Mouse (Mus musculus) retina, embryonic 14.5 days (tissue): ENCODE results near the gene Acox1.

Experiments used
- DNase-seq: peaks from one replicate; pipeline ENCODE4 v3.0.0-alpha.2; 2015; ENCODE audit warnings: low spot score

Gene Acox1

DNA sequence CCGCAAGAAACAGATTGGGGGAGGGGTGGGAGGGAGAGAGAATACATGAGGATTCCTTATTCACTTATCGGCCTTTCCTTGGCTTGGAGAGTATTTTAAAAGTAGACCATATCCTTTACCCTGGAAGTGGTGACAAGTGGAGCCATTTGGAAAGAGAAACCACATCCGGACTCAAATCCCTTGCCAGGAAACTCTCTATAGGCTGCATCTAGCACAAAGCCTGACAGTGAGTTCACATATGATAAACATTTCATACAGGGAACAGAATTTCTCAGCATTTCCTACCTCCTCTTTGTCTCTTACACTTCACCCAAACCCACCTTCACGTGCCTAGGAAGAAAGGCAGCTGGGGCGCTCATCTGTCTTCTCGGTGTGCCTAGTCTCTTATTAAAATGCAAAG is 31.6 kb downstream of the Acox1 start:
- no peak for DNase-seq

DNA sequence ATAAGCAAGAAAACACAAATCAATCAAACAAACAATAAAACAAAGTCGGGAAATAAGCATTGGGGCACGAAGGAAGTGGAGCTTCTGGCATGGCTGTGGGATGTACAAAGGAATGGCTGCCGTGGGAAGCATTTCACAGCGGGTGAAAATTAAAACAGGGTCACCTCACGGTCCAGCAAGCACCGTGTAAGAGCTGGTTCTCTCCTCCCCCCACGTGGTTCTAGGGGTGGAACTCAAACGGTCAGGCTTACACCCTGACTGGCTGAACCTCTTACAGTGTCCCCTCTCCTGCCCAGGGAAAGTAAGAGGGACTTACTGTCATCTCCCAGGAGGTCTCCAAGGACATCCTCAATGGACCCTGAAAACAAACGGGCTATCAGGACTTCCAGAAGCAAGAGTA is 35.8 kb downstream of the Acox1 start:
- peak; percentile 78 for DNase-seq

DNA sequence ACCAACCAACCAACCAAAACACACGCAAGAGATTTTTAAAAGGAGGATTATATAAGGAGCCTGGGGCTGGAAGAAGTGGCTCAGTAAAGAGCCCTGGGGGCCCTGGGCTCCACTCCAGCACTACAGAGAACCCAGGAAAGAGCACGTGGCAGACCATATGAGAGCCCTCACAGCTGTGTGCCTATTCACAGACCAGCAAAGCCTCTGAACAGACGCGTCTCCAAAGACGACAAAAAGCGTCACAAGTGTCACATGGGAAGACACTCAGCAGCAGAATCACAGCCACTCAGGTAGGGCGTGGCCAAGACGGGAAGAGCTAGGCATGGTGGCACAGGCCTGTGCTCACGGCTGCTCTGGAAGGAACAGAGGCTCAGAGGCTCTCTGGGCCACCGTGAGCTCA is 36.7 kb downstream of the Acox1 start:
- no peak for DNase-seq

DNA sequence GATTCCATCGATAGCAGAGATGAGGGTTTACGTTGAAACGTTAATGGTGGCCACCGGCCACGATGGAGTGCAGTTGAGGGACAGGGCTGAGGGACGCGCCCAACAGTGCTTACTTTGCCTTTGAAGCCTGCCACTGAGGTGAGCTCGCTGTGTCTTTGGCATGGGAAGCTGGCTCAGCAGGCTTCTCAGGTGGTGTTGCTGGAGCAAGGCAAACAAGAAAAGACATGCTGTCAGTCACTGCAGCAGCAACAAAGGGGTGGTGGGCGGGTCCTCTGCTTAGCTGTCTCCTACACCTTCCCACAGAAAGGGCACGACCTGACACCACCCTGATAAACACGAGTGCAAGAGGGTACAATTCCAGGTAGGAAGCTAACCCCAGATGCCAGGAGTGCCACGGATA is 37.5 kb downstream of the Acox1 start:
- no peak for DNase-seq

DNA sequence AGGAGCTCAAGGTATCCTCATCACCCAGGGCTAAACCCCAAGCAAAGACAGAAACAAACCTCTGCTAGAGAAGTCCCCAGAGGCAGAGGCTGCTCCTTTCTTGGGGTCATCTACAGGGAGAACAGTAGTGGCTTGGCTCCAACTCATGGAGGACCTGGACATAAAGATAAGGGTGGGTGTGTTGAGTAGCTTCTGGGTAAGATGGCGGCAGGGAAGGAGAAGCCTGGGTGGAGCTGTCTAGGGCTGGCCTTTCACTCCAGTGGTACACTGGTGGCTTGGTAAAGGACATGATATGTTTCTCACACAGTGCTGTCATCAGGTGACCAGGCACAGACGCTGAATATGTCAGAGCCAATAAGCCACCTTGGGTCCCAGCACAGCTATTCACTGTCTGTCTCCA is 47.9 kb downstream of the Acox1 start:
- DNase-seq: no peak

DNA sequence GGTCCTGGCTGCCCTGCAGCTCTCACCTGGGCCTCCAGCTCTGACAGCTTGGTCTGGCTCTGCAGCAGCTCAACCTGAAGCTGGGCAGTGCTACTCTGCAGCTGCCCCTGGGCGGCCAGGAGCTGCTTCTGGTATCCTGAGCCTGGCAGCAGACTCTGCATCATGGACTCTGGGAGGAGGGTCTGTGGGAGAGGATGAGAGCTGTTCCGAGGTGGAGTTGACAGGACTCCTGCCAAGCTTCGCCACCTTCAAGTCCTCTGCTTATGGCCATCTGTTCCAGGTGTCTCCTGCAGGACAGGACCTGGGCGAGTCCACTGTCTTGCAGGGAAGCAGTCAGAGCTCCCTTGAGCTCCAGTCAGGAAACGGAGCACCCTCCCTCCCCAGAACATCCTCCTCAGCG is 49.5 kb downstream of the Acox1 start:
- no peak for DNase-seq

DNA sequence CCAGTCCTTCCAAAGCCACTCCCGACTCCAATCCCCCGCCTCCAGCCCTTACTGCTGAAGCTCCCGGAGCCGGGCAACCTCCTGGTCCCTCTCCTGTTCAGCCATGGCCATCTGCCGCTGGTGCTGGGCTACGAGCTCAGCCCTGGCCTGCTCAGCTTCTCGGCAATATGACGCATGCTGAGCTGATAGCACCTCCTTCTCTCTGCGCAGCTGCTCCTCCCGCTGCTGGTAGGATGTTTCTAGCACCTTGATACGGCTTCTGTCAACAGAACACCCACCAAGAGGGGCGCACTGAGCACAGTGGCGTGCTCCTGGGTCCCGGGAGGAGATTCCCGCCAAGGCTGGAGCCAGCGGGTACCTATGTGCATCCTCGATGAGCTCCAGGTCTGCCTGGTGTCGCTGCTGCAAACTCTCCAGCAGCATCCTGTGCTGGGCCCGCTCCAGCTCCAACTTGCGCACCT is 50.1 kb downstream of the Acox1 start:
- no peak for DNase-seq

DNA sequence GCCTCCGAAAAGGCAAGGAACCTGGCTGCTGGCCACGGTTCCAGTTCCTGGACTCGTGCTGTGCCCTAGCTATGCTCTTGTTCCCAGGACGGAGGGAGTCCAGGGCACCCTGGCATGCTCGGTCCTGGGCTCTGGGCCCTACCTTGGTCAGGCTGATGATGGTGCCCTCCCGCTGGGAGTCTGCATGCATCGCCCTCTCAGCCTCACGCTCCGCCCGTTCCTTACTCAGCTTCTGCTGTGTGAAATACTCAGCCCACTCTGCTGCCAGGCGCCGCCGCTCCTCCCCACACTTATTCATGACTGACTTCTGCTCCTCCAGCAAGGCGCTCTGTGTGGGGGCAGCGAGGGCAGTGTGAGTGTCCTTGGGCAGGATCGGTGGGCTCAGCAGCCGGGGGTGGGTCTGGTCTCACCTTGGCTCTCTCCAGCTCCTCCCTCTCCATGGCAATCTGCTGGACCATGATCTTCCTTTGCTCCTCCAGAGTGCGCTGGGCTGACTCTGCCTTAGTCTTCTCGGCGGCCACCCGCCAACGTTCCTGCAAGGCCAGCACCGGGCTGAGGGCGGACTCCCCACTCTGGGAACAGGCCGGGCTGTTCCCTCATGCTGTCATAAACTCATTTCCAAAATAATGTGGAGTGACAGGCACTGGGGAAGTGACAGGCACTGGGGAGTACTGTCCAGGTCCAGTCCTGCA is 52.4 kb downstream of the Acox1 start:
- DNase-seq: no peak

DNA sequence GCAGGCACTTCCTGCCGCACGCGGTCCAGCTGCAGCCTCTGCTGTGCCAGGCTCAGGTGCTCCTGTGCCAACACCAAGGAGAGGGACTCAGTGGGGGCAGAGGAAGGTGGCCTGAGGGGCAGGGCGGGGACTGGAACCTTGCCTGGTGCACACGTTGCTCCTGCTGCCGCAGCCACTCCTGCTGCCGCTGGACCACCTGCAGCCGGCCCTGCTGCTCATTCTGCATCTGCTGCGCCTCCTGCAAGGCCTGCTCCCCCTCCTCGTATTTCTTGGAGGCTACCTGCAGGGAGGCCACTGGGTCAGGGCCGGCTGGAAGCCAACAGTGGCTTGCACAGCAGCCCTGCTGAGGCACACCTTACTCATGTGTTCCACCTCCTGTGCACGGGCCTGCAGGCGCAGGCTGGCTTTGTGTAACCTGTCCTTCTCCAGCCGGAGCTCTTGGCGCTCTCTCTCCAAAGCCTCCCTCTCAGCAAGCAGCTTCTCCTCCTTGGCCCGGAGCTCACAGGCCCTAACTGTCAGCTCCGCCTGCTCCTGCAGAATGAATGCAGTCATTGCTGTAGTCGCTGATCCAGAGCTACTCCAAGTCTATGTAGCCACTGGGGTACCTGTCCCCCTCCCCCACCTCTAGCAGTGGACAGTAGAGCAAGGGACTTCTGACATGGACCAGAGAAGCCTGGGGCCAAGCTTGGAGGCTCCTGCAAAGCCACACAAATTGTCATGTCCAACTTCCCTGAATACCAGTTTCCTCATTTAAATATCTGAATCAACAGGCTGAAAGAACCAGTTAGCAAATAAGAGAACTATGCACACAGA is 53.2 kb downstream of the Acox1 start:
- no peak for DNase-seq

DNA sequence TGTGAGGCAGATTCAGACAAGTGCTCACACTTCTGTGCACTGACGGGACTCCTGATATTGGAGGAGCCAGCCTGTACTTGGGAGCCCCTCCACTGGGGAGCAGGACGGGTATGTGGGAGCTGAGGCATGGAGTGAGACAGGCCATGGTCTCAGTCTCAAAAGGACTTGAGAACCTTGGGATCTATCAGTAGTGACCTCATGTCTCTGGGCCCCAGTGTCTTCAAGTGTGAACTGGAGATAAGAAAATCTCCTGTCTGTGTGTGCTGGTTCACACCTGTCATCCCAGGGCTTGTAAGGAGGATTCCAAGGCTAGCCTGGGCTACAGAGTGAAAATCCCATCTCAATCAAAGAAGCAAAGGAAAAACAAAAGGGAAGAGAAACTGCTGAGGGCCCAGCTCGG is 55.4 kb downstream of the Acox1 start:
- no peak for DNase-seq

DNA sequence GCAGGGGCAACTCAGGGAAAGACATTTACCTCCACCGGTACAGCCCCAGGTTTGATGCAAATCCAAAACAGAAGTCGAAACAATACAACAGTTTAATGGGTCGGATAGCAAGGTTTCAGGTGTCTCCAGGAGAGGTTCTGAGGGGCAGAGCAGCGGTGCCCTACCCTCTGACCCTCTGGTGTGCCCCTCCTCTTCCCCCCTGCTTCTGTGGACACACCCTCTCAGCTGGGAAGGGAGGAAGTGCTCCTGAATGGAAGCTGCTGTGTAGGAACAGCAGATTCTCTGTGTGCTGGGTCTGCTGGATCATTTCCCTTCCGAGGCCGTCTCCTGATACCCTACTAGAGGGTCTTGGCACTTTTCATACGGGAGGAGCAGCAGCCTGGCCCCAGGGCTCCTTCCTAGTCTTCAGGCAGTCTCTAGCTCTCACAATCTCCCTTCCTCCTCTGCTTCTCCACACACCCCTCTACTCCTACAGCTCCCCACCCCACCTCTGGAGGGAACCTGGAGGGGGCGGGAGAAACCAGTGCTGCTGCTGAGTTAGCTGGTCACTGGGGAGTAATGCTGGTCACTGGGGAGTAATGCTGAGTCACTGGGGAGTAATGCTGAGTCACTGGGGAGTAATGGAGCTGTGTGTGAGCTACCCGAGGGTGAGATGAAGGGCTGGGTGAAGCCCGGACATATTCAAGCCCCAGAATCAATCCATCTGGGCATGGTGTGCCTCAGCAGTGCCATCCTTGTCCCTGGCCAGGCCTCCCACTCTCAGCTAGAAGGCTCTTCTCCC is 56.4 kb downstream of the Acox1 start:
- DNase-seq: no peak

DNA sequence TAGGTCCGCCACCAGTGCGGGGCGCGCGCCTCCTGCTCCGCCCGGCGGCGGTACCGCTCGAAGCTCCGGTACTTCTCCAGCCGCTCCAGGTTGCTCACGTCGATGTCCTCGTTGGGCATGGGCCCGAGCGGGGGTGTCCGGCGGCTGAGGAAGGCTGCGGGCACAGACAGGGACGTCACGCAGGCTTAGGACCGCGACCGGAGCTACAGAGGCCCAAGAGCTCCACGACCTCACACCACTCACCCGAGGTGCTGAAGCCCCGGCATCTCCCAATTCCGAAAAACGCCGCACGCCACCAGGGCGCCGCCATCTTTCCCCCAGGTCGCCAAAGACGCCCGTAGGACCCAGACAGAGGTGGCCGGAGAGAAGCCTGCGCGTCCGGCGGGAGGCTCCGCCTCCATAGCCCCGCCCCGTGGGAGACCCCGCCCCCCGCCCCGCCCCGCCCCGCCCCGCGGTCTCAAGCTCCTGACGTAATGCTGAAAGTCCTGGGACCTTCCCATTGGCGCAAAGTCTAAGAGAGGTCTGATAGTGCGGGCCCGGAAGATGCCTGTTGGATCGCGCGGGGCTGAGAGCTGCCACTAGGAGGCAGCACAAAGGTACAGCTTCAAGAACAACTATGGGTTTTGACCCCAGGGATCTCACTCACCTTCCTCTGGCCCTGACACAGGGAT is 60.2 kb downstream of the Acox1 start, which contains the start of gene Mrpl38:
Gene Mrpl38, minus strand, starts transcription at position 401 of the 671 bp plus-strand sequence.
- peak; percentile 97 for DNase-seq

DNA sequence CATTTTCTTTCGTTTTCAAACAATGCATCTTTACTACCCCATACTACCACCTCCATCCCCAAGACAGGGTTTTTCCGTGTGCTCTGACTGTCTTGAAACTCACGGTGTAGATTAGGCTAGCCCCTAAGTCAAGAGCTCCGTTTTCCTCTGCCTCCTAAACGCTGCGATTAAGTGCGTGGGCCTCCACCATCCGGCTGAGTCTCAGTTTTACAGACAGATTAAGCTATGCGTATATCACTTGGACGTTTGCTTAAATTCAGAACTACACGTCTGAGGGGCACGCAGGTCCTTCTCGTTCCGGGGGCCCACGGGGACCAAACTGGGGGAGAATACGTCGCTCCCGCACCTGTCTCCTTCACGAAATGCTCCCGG is 60.8 kb downstream of the Acox1 start:
- DNase-seq: no peak

DNA sequence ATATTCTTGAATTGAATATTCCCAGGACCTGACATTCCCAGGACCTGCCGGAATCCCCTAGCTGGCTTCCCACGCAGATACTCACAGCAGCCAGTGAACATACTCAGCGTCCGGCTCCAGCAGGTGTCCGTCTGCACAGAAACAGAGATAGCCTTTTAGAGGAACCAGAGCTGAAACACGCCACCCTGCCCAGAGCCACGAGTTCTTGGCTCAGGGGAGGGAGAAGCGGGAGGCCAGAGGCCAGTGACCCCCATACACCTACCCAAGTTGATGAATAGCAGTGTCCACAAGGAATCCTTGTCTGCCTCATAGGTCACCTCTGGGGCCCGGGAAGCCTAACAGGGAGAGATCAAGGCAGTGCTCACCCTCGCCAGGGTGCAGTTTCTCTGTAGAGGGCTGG is 64.7 kb downstream of the Acox1 start:
- DNase-seq: no peak

DNA sequence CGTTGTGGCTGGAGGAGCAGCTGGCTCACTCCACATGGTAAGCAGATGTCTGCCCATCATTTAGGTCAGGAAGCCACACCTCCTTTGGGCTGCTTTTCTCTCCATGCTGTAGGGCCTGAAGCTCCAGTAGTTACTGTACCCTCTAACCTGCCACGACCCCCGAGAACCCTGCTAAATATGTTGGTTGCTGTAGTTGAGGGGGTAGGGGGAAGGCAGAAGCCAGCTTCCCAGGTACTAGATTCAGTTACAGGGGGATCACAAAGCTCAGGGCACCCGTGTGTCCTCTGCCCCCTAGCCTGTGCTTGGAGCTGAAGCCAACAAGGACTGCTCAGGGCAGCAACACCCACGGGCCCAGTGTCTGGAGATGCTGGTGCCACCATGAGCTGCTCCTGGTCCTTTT is 65.3 kb downstream of the Acox1 start:
- no peak for DNase-seq

DNA sequence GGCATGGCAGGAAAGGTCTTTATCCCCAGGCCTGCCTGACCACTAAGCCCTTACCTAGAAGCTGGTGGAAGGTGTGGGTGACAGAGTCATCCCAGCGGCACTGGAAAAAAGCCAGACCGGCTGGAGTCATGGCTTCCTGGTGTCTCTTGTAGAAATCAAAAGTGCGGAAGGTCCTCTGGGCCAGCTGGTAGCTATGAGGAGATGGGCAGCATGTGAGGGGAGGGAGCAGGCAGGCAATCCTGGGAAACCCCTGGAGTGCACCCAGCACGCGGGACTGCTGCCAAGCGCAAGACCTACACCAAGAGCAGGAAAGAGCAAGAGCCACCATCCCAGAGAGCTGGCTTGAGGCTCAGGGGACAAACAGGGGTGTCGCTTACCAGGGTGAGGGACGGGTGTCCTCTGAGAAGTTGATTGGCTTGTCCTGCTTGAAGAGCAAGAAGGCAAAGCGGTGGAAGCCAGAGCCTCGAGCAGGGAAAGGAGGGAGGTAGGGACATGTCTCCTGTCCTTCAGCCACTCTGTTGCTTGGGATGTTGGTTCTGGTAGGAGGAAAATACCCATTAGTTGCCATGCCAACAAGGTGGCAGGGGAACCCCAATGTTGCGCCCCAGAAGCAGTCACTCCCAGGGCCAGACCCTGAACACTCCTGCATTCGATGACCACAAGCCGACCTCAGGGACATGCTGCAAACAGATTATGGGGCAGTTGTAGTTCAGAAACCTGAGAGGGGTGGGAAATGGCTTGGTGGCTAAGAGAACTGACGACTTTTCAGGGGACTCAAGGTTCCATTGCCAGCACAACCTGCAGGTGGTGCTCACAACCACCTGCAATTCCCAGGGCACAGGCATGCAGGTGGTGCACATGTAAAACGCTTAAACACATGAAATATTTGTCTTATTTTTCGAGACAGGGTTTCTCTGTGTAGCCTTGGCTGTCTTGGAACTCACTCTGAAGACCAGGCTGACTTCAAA is 66.2 kb downstream of the Acox1 start:
- no peak for DNase-seq

DNA sequence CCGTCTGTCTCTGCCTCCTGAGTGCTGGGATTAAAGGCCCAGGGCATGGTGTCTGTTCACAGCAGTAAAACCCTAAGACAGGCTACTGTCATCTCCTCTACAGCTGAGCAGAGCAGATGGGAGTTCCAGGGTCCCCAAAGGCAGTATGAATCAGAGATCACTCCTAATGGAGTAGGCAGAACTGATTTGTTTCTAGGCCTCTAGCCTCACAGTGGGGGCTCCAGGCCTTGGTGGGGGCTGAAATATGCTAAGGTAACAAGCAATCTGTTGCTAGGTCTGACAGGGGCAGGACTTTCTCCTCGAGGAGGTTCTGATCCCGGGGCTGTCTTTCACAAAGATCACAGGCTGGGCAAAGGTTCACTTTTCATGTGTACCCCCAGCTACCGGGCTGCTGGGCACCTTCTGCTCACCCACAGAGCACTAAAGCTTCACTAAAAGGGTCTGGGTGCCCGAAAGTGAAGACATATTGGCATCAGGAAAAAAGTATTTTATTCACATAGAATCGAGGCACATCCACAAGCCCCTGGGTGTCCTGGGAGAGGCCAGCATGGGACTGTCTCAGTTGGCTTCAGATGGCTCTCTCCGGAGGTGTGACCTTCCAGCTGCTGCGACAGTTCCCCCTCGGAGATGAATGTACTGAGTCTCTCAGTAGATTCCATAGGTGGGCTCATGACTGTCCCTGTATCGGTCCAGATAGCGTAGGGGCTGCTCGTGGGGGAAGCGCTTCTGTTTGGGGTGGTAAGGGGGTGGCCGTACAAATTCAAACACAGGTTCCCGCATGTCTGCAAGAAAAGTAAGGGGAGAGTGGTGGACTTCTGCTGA is 67.3 kb downstream of the Acox1 start:
- DNase-seq: no peak

DNA sequence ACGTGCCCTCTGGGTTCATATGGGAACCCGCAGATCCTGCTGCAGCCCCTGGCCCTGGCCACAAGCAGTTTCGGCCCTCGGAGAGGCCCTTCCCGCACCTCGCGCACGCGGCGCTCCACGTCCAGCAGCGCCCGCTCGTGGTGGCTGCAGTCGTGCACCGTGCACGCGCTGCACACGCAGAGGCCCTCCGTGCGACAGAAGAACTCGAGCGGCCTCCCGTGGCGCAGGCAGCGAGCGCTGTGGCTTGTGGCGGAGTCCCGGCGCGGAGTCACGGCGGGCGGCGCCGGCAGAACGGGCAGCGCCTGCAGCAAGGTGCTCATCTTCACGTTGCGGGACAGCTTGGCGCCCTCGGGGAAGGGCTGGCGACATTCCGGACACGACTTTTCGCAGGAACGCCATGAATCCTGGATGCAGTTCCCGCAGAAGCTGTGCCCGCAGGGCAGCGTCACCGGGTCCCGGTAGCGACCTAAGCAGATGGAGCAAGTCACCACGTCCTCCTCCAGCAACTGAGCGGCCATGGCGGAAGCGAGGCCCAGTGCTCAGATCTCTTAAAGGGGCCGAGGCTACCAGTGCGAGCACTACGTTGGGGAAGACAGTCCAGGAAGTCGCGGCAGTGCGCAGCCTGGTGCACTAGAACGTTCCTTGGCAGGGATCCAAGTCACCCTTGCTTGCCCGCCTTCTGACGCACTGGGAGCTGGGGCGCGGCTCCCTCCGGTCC is 68.2 kb downstream of the Acox1 start, which contains the start of gene Trim65:
Gene Trim65, minus strand, starts transcription at position 641 of the 718 bp plus-strand sequence.
- DNase-seq: peak; percentile 88

DNA sequence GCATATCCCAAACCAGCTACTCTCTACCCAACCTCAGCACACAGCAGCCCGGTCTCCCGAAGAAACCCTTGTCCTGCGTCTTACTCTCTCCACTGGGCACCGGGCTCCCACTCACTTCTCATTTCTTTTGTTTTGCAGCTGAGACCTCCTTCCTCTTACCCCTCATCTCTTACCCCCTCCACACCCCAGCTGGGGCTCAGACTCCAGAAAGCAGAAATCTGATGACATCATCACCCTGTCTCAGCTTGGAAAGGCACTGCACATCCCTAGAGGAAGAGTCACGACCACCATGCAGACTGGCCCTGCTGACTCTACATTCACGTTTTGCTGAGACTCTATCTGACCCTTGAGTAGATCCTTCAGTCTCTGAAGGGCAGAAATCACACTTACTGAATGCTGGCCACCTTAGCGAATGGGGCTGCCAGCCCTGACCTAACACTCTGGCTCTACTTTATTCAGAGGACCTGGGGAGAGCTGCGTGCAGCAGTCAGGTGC is 68.8 kb downstream of the Acox1 start:
- DNase-seq: peak; percentile 32
